Comparison of ENCODE assay signal across 17 mouse cellular contexts in the genomic region with DNA sequence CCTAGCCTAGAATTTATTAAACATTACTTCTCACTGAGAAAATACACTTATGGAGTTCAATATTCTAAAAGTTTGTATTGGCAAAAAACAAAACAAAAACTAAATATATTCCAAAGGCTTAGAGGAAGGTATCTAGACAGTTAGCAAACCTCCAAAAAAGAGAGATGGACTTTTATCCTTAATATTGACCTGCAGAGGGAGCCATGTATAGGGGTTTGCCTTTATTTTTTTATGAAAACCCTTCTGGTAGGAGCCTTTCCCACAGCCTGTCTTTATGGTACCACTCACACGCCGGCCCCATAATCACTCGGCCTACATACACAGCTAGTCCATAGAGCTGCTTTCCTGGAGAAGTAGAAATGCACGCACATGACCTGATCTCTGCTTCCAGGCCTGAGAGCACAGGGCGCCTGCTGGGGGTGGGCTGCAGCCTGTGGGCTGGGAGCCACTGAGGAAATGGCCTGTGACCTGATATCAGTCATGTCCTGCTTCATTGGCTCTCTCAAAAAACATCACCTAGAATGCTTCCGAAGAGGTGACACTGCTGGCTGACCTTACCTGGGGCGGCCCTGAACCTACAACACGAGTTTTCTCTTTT.
DNase-seq lines count a peak whose midpoint lies in the region; ATAC-seq lines count a peak whose summit lies in the region.
"Had no signal": no experiment of that assay in that cellular context is flagged by ENCODE, and none has a peak within 500 bp of the region (broad histone marks: within the 10 kb centered on the region; RNA-seq: fewer than 3 reads in every experiment).

No protein-coding gene starts in this region.

- no peaks in the 10 kb centered on the region for H3K36me3 ChIP-seq in embryonic facial prominence, embryonic 11.5 days (replicated peaks; ENCODE audit: control insufficient read depth, insufficient read depth, low read depth, low read length)
- peaks cover 13% of the 10 kb centered on the region for H3K36me3 ChIP-seq in embryonic facial prominence, embryonic 10.5 days (replicated peaks)
- H3K36me3 ChIP-seq in kidney, embryonic 16.5 days (ENCODE audit: insufficient read depth, low read length), result peaks cover 4% of the 10 kb centered on the region
- 0 out of 2 replicates have a peak, but pooled peaks cover 2% of the 10 kb centered on the region for H3K36me3 ChIP-seq in kidney, embryonic 15.5 days
- H3K36me3 ChIP-seq: neural tube, embryonic 15.5 days; stomach, embryonic 15.5 days had no signal

- H3K27me3 ChIP-seq in embryonic facial prominence, embryonic 11.5 days (ENCODE audit: control insufficient read depth, insufficient read depth, low read length), result no peaks in the 10 kb centered on the region
- H3K27me3 ChIP-seq in embryonic facial prominence, embryonic 10.5 days (replicated peaks; ENCODE audit: low read depth, poor library complexity, severe bottlenecking), result no peaks in the 10 kb centered on the region
- H3K27me3 ChIP-seq in kidney, embryonic 16.5 days (ENCODE audit: insufficient read depth, low read length), result no peaks in the 10 kb centered on the region
- no peaks in the 10 kb centered on the region for H3K27me3 ChIP-seq in kidney, embryonic 15.5 days
- H3K27me3 ChIP-seq: neural tube, embryonic 15.5 days; stomach, embryonic 15.5 days had no signal

- no peak overlapping the region for H3K9ac ChIP-seq in embryonic facial prominence, embryonic 11.5 days (replicated peaks; ENCODE audit: low read length)
- no peak overlapping the region for H3K9ac ChIP-seq in kidney, embryonic 16.5 days (replicated peaks; ENCODE audit: low read length)
- H3K9ac ChIP-seq in kidney, embryonic 15.5 days, result no peak overlapping the region
- H3K9ac ChIP-seq: neural tube, embryonic 15.5 days; stomach, embryonic 15.5 days had no signal

- H3K4me1 ChIP-seq in embryonic facial prominence, embryonic 11.5 days (ENCODE audit: control insufficient read depth, insufficient read depth, low read length), result no peaks in the 10 kb centered on the region
- H3K4me1 ChIP-seq in embryonic facial prominence, embryonic 10.5 days, result 0 out of 2 replicates have a peak, but pooled peaks cover 3% of the 10 kb centered on the region
- H3K4me1 ChIP-seq in kidney, embryonic 16.5 days (ENCODE audit: insufficient read depth, low read length), result no peaks in the 10 kb centered on the region
- peaks cover 7% of the 10 kb centered on the region; the same call in 1 of the 2 replicates for H3K4me1 ChIP-seq in kidney, embryonic 15.5 days
- H3K4me1 ChIP-seq: midbrain, embryonic 10.5 days; neural tube, embryonic 15.5 days; stomach, embryonic 15.5 days had no signal

- 73% methylated on average over 8 of the region's 8 CpGs for WGBS in embryonic facial prominence, embryonic 11.5 days
- 78% methylated on average over 8 of the region's 8 CpGs for WGBS in embryonic facial prominence, embryonic 10.5 days
- 39% methylated on average over 8 of the region's 8 CpGs for WGBS in kidney, embryonic 16.5 days
- WGBS in kidney, embryonic 15.5 days, result 50% methylated on average over 8 of the region's 8 CpGs

- H3K27ac ChIP-seq in embryonic facial prominence, embryonic 11.5 days (replicated peaks; ENCODE audit: low read depth, low read length), result no peak overlapping the region
- no peak overlapping the region for H3K27ac ChIP-seq in embryonic facial prominence, embryonic 10.5 days (replicated peaks)
- no peak overlapping the region for H3K27ac ChIP-seq in kidney, embryonic 16.5 days (ENCODE audit: low read length)
- H3K27ac ChIP-seq in kidney, embryonic 15.5 days, result no peak overlapping the region
- H3K27ac ChIP-seq: midbrain, embryonic 10.5 days; neural tube, embryonic 15.5 days; stomach, embryonic 15.5 days had no signal

- H3K4me3 ChIP-seq in embryonic facial prominence, embryonic 11.5 days (ENCODE audit: low read depth, low read length), result no peak overlapping the region
- no peak overlapping the region for H3K4me3 ChIP-seq in embryonic facial prominence, embryonic 10.5 days
- H3K4me3 ChIP-seq in kidney, embryonic 16.5 days (ENCODE audit: low read length), result no peak overlapping the region
- no peak overlapping the region for H3K4me3 ChIP-seq in kidney, embryonic 15.5 days (replicated peaks)
- H3K4me3 ChIP-seq: midbrain, embryonic 10.5 days; neural tube, embryonic 15.5 days; stomach, embryonic 15.5 days had no signal

- no peaks in the 10 kb centered on the region for H3K9me3 ChIP-seq in embryonic facial prominence, embryonic 11.5 days (replicated peaks; ENCODE audit: control insufficient read depth, low read length)
- H3K9me3 ChIP-seq in embryonic facial prominence, embryonic 10.5 days, result no peaks in the 10 kb centered on the region
- H3K9me3 ChIP-seq in kidney, embryonic 16.5 days (ENCODE audit: low read length), result no peaks in the 10 kb centered on the region
- no peaks in the 10 kb centered on the region for H3K9me3 ChIP-seq in kidney, embryonic 15.5 days (replicated peaks)
- H3K9me3 ChIP-seq: midbrain, embryonic 10.5 days; neural tube, embryonic 15.5 days; stomach, embryonic 15.5 days had no signal

- peak; percentile 18 for DNase-seq in embryonic facial prominence, embryonic 11.5 days (ENCODE audit: low spot score)
- DNase-seq in embryonic facial prominence, embryonic 10.5 days (ENCODE audit: low spot score), result no peak
- DNase-seq in kidney, adult 9 months, result peak; percentile 26
- DNase-seq in 3134 (ENCODE audit: extremely low read depth, insufficient read length, low spot score), result peak; percentile 21
- no peak for DNase-seq in urinary bladder, postnatal 10 days (ENCODE audit: low spot score)
- no peak for DNase-seq in right cerebral cortex, postnatal 4 days
- DNase-seq: adrenal gland, postnatal 14 days; cerebellum, adult 8-10 months; layer of hippocampus, adult 9-11 months; lung, postnatal 14 days; thymus, postnatal 36 days had no signal

- no peak for ATAC-seq in embryonic facial prominence, embryonic 11.5 days (replicated peaks; ENCODE audit: insufficient number of reproducible peaks, low FRiP score, low TSS enrichment, low read depth)
- no peak for ATAC-seq in kidney, embryonic 16.5 days (ENCODE audit: low FRiP score, low TSS enrichment)
- 0 out of 2 replicates have a peak, but pooled peaks have one; percentile 33 for ATAC-seq in kidney, embryonic 15.5 days (replicated peaks; ENCODE audit: low FRiP score)
- ATAC-seq: inflammation-experienced regulatory T-cells, adult 6 months had no signal

- H3K4me2 ChIP-seq in embryonic facial prominence, embryonic 11.5 days (ENCODE audit: low read depth, low read length), result no peak overlapping the region
- no peak overlapping the region for H3K4me2 ChIP-seq in kidney, embryonic 16.5 days (replicated peaks; ENCODE audit: low read depth, low read length)
- H3K4me2 ChIP-seq in kidney, embryonic 15.5 days, result no peak overlapping the region
- H3K4me2 ChIP-seq: neural tube, embryonic 15.5 days; stomach, embryonic 15.5 days had no signal

Comparison
In these comparisons a context has a peak if more than half of its experiments do, and no peak if none do; other contexts are left out.
1. DNase-seq: peak in embryonic facial prominence, embryonic 11.5 days (single experiment), kidney, adult 9 months (single experiment) and 3134 (single experiment); none in embryonic facial prominence, embryonic 10.5 days (single experiment), urinary bladder, postnatal 10 days (single experiment) and right cerebral cortex, postnatal 4 days (single experiment).